Mouse (Mus musculus): ENCODE measurements around the gene Lad1. TPM values are rescaled to one million over a fixed set of nuclear protein-coding genes. Genes with fewer than 3 reads are reported as not detected.

Lad1 gene
- polyA plus RNA-seq, 1 experiment: 281 TPM

- no peak for DNase-seq (ENCODE audit: low read depth, low spot score)
- 55% methylated on average over 8 of the region's 8 CpGs for WGBS
Measured at GRCm38 (mm10) chr1:135800192-135800950, 18.0 kb upstream of the Lad1 start.

GRCm38 (mm10) chr1:135807546-135807945 is 10.9 kb upstream of the Lad1 start:
- 28% methylated on average over 10 of the region's 10 CpGs for WGBS
- no peak for DNase-seq (ENCODE audit: low read depth, low spot score)

GRCm38 (mm10) chr1:135810180-135810579 is 8.2 kb upstream of the Lad1 start:
- WGBS: 35% methylated on average over 2 of the region's 2 CpGs
- DNase-seq (ENCODE audit: low read depth, low spot score): no peak

- WGBS: 20% methylated on average over 7 of the region's 7 CpGs
- no peak for DNase-seq (ENCODE audit: low read depth, low spot score)
Measured at GRCm38 (mm10) chr1:135811016-135811646, 7.3 kb upstream of the Lad1 start.

- no peak for DNase-seq (ENCODE audit: low read depth, low spot score)
- WGBS: 33% methylated on average over 3 of the region's 3 CpGs
Measured at GRCm38 (mm10) chr1:135812205-135812604, 6.2 kb upstream of the Lad1 start.

- no peak for DNase-seq (ENCODE audit: low read depth, low spot score)
- WGBS: 14% methylated on average over 2 of the region's 2 CpGs
Measured at GRCm38 (mm10) chr1:135812618-135813017, 5.8 kb upstream of the Lad1 start.

GRCm38 (mm10) chr1:135813071-135813470 is 5.3 kb upstream of the Lad1 start:
- DNase-seq (ENCODE audit: low read depth, low spot score): no peak
- WGBS: 40% methylated on average over 4 of the region's 4 CpGs

- DNase-seq (ENCODE audit: low read depth, low spot score): no peak
- WGBS: 40% methylated on average over 5 of the region's 5 CpGs
Measured at GRCm38 (mm10) chr1:135813687-135814395, 4.6 kb upstream of the Lad1 start.

GRCm38 (mm10) chr1:135814531-135814930 is 3.9 kb upstream of the Lad1 start:
- no peak for DNase-seq (ENCODE audit: low read depth, low spot score)
- WGBS: 39% methylated on average over 5 of the region's 5 CpGs

- no peak for DNase-seq (ENCODE audit: low read depth, low spot score)
- 34% methylated on average over 4 of the region's 4 CpGs for WGBS
Measured at GRCm38 (mm10) chr1:135817595-135817994, 803 bp upstream of the Lad1 start.

GRCm38 (mm10) chr1:135820071-135820470 is 1.7 kb downstream of the Lad1 start:
- no peak for DNase-seq (ENCODE audit: low read depth, low spot score)
- WGBS: 45% methylated on average over 10 of the region's 10 CpGs

GRCm38 (mm10) chr1:135820736-135821364 is 2.5 kb downstream of the Lad1 start:
- WGBS: 34% methylated on average over 16 of the region's 16 CpGs
- no peak for DNase-seq (ENCODE audit: low read depth, low spot score)

- DNase-seq (ENCODE audit: low read depth, low spot score): no peak
- WGBS: 39% methylated on average over 7 of the region's 7 CpGs
Measured at GRCm38 (mm10) chr1:135821780-135822179, 3.4 kb downstream of the Lad1 start.

GRCm38 (mm10) chr1:135828918-135829317 is 10.5 kb downstream of the Lad1 start:
- DNase-seq (ENCODE audit: low read depth, low spot score): no peak
- 8% methylated on average over 1 of the region's 1 CpGs for WGBS

- no peak for DNase-seq (ENCODE audit: low read depth, low spot score)
- 63% methylated on average over 6 of the region's 6 CpGs for WGBS
Measured at GRCm38 (mm10) chr1:135834206-135834859, 15.9 kb downstream of the Lad1 start.

GRCm38 (mm10) chr1:135834983-135835382 is 16.6 kb downstream of the Lad1 start:
- DNase-seq (ENCODE audit: low read depth, low spot score): no peak
- 75% methylated on average over 8 of the region's 8 CpGs for WGBS

GRCm38 (mm10) chr1:135835716-135836483 is 17.5 kb downstream of the Lad1 start, which contains the start of gene Tnnt2:
Gene Tnnt2, plus strand, starts transcription at chr1:135836354.
- 33% methylated on average over 9 of the region's 9 CpGs for WGBS
- no peak for DNase-seq (ENCODE audit: low read depth, low spot score)

- DNase-seq (ENCODE audit: low read depth, low spot score): no peak
- 46% methylated on average over 4 of the region's 4 CpGs for WGBS
Measured at GRCm38 (mm10) chr1:135838626-135839025, 20.2 kb downstream of the Lad1 start.

- WGBS: 84% methylated on average over 6 of the region's 6 CpGs
- DNase-seq (ENCODE audit: low read depth, low spot score): no peak
Measured at GRCm38 (mm10) chr1:135839065-135839464, 20.7 kb downstream of the Lad1 start.
